In the genomic region with DNA sequence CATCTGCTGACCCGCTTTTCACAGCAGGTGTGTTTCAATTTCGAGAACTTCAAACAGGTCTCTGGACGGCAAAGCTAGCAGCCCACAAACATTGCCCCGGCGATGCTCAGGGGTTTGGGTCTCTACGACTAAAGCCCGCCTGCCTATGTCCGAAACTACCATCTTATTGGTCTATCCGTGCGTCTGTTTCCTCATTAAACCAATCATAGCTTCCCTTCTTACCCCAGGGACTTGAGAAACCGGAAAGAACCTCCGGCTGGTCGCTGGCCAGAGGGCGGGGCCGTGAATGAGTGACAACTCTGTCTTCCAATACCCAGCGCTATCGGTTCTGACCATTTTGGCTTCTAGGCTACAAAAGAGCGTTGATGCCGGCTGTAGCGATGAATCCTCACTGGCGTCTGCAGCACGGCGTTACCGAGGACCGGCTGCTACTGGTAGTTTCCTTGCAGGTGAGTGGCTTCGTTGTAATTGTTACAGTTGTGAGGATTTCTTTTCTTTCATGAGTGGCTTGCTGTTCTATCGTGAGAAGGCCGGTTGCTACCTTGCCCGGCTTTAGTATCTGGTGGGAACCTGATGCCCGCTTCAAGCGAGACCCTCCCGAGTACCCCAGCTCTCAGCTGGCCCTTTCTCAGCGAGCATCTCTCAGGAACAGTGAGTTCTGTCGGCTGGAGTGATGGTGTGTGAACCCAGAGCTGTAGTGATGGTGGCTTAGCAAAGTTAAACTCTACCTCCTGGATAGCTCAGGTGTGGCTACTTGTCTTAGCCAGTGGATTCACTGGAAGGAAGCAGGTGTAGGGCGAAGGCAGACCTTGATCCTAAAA, we compare ENCODE assay signal across 7 mouse cellular contexts. TPM values are rescaled to one million over a fixed set of nuclear protein-coding genes. Genes with fewer than 3 reads are reported as not detected.
DNase-seq lines count a peak whose midpoint lies in the region; ATAC-seq lines count a peak whose summit lies in the region.

Bpgm (plus strand) TSS at position 234 of the 821 bp plus-strand sequence.

- peak; percentile 96 for ATAC-seq in intestine, embryonic 16.5 days
- ATAC-seq in midbrain, embryonic 11.5 days (ENCODE audit: low FRiP score), result peak; percentile 99

- peak within 1 kb of the TSS; percentile 58 for H3K4me3 ChIP-seq in intestine, embryonic 16.5 days (ENCODE audit: low read length)
- H3K4me3 ChIP-seq in midbrain, embryonic 11.5 days (ENCODE audit: low read depth, low read length), result peak within 1 kb of the TSS; percentile 69

- WGBS in intestine, embryonic 16.5 days, result under 1% methylated on average over 35 of the region's 35 CpGs
- WGBS in midbrain, embryonic 11.5 days, result 1% methylated on average over 35 of the region's 35 CpGs

- intact Hi-C loops in left cerebral cortex, postnatal 36 days (cut with DNase I), result no loop called here

- peak within 1 kb of the TSS; percentile 79 for H3K4me2 ChIP-seq in intestine, embryonic 16.5 days (ENCODE audit: low read depth, low read length)
- peak within 1 kb of the TSS; percentile 63 for H3K4me2 ChIP-seq in midbrain, embryonic 11.5 days

- H3K27me3 ChIP-seq in intestine, embryonic 16.5 days (replicated peaks; ENCODE audit: control insufficient read depth, insufficient read depth, low read length), result no peaks in the 10 kb centered on the region
- no peaks in the 10 kb centered on the region for H3K27me3 ChIP-seq in midbrain, embryonic 11.5 days (ENCODE audit: control insufficient read depth, insufficient read depth, low read length)

- no peaks in the 10 kb centered on the region for H3K9me3 ChIP-seq in intestine, embryonic 16.5 days (ENCODE audit: control insufficient read depth, low read length)
- H3K9me3 ChIP-seq in midbrain, embryonic 11.5 days (ENCODE audit: control insufficient read depth, low read length), result no peaks in the 10 kb centered on the region

- peak within 1 kb of the TSS; percentile 67 for H3K27ac ChIP-seq in intestine, embryonic 16.5 days (ENCODE audit: low read length)
- no peak within 1 kb of the TSS; the same call in 1 of the 2 replicates for H3K27ac ChIP-seq in midbrain, embryonic 11.5 days (ENCODE audit: low read depth, low read length)

- peak; percentile 98 for DNase-seq in adrenal gland, adult 8-10 months
- peak; percentile 98 for DNase-seq in embryo, embryonic 9.5 days (ENCODE audit: extremely low spot score)
- DNase-seq in gastrocnemius, postnatal 4 days (ENCODE audit: low spot score in 2 of 2), result peak; percentile 95 to 96
- peak; percentile 99 to 100 for DNase-seq in left cerebral cortex, postnatal 36 days (ENCODE audit: low spot score in 2 of 2)
- peak; percentile 100 for DNase-seq in midbrain, embryonic 11.5 days (ENCODE audit: low spot score, missing footprints)
- peak; percentile 99 for DNase-seq in skeletal muscle tissue, adult 2 months (ENCODE audit: low read depth, low spot score)

- no peaks in the 10 kb centered on the region for H3K36me3 ChIP-seq in intestine, embryonic 16.5 days (ENCODE audit: control insufficient read depth, insufficient read depth, low read length)
- no peaks in the 10 kb centered on the region for H3K36me3 ChIP-seq in midbrain, embryonic 11.5 days (ENCODE audit: control insufficient read depth, insufficient read depth, low read length)

- peaks cover 20% of the 10 kb centered on the region for H3K4me1 ChIP-seq in intestine, embryonic 16.5 days (ENCODE audit: control insufficient read depth, insufficient read depth, low read length)
- peaks cover 27% of the 10 kb centered on the region for H3K4me1 ChIP-seq in midbrain, embryonic 11.5 days (ENCODE audit: control insufficient read depth, insufficient read depth, low read length)

- H3K9ac ChIP-seq in intestine, embryonic 16.5 days (ENCODE audit: low read depth, low read length), result peak within 1 kb of the TSS; percentile 71
- H3K9ac ChIP-seq in midbrain, embryonic 11.5 days (ENCODE audit: low read length), result peak within 1 kb of the TSS; percentile 81

RNA-seq across cellular contexts. Expression of gene Bpgm, which starts in this region (rescaled TPM):
- total RNA-seq in adrenal gland, adult 8-10 months (2022), result 10 to 100 TPM; 28.9 to 47.3 (median 35.4) TPM
- 10 to 100 TPM; 29.3 to 32.8 TPM for total RNA-seq in gastrocnemius, postnatal 4 days (2021)
- 49.3 and 54.4 TPM in 2 replicates for polyA plus RNA-seq in intestine, embryonic 16.5 days (2015; fragmentation: Nextera tagmentation; extraction: Ambion mirVana)
- 10 to 100 TPM; 63.2 to 70.6 TPM for total RNA-seq in left cerebral cortex, postnatal 36 days (2021)
- 63.7 and 64.1 TPM in 2 replicates for polyA plus RNA-seq in midbrain, embryonic 11.5 days (2014; fragmentation: Nextera tagmentation; extraction: Ambion mirVana)
